ENCODE assay signal across 13 mouse cellular contexts in genomic region chr19:56253271-56253670, GRCm38 (mm10). TPM values are rescaled to one million over a fixed set of nuclear protein-coding genes. Genes with fewer than 3 reads are reported as not detected.
DNase-seq lines count a peak whose midpoint lies in the region; TF ChIP-seq lines count a peak whose summit lies in the region.
"Had no signal": no experiment of that assay in that cellular context is flagged by ENCODE, and none has a peak within 500 bp of the region (broad histone marks: within the 10 kb centered on the region; RNA-seq: fewer than 3 reads in every experiment).

No protein-coding gene starts in this region.

- WGBS in kidney, adult 2 months, result 61% methylated on average over 10 of the region's 10 CpGs
- 72% methylated on average over 10 of the region's 10 CpGs for WGBS in thymus, adult 2 months

- peak; percentile 36 for DNase-seq in kidney, adult 2 months
- DNase-seq in kidney, adult 9 months, result no peak
- DNase-seq in NIH3T3 (ENCODE audit: low read depth), result peak; percentile 72
- DNase-seq in lung, postnatal 14 days, result peak; percentile 23
- no peak for DNase-seq in thymus, adult 2 months
- DNase-seq in adrenal gland, postnatal 25 days, result no peak
- DNase-seq: cerebellum, adult 2 months; thymus, adult 18-20 months had no signal

- no peak overlapping the region; the same call in 1 of the 2 replicates for H3K27ac ChIP-seq in kidney, adult 2 months (ENCODE audit: insufficient read depth, low read depth, low read length)
- H3K27ac ChIP-seq in brown adipose tissue, adult 24 weeks (replicated peaks; ENCODE audit: low read depth, low read length), result peak overlapping the region; percentile 74
- H3K27ac ChIP-seq in thymus, adult 2 months (ENCODE audit: control insufficient read depth, insufficient read depth, low read length), result no peak overlapping the region
- H3K27ac ChIP-seq: liver, embryonic 14.5 days; midbrain, embryonic 10.5 days had no signal

- peak overlapping the region; percentile 12; the same call in 1 of the 2 replicates for H3K4me3 ChIP-seq in kidney, adult 2 months (ENCODE audit: insufficient read depth, low read depth, low read length)
- peak overlapping the region; percentile 57 for H3K4me3 ChIP-seq in brown adipose tissue, adult 24 weeks (ENCODE audit: insufficient read depth, low read depth, low read length)
- no peak overlapping the region for H3K4me3 ChIP-seq in thymus, adult 2 months (ENCODE audit: control insufficient read depth, insufficient read depth, low read length)
- H3K4me3 ChIP-seq: midbrain, embryonic 10.5 days had no signal

- H3K36me3 ChIP-seq in kidney, adult 2 months (ENCODE audit: control insufficient read depth, insufficient read depth, low read length), result no peaks in the 10 kb centered on the region
- H3K36me3 ChIP-seq in thymus, adult 2 months (ENCODE audit: control insufficient read depth, insufficient read depth, low read length), result no peaks in the 10 kb centered on the region
- H3K36me3 ChIP-seq: midbrain, embryonic 10.5 days had no signal

- no peak for TF ChIP-seq POLR2A in kidney, adult 2 months (IDR thresholded peaks at IDR 0.05; ENCODE audit: low read depth, low read length)
- TF ChIP-seq POLR2A in thymus, adult 2 months (IDR thresholded peaks at IDR 0.05; ENCODE audit: control insufficient read depth, extremely low read depth, insufficient read depth, low read length, poor library complexity), result no peak

- no peak for TF ChIP-seq CTCF in kidney, adult 2 months (conservative IDR thresholded peaks at IDR 0.05; ENCODE audit: insufficient read depth, insufficient read length, low read depth, low read length)
- no peak for TF ChIP-seq CTCF in thymus, adult 2 months (IDR thresholded peaks at IDR 0.05; ENCODE audit: borderline replicate concordance, control insufficient read depth, extremely low read depth, insufficient read depth, low read length, poor library complexity)

- no peaks in the 10 kb centered on the region for H3K4me1 ChIP-seq in kidney, adult 2 months (ENCODE audit: control insufficient read depth, insufficient read depth, low read length)
- no peaks in the 10 kb centered on the region for H3K4me1 ChIP-seq in brown adipose tissue, adult 24 weeks (ENCODE audit: control insufficient read depth, insufficient read depth, insufficient read length, low read length)
- no peaks in the 10 kb centered on the region for H3K4me1 ChIP-seq in thymus, adult 2 months (replicated peaks; ENCODE audit: control insufficient read depth, insufficient read depth, low read length)

- H3K27me3 ChIP-seq in kidney, adult 2 months (replicated peaks; ENCODE audit: control insufficient read depth, insufficient read depth, low read length), result no peaks in the 10 kb centered on the region
- no peaks in the 10 kb centered on the region for H3K27me3 ChIP-seq in thymus, adult 2 months (ENCODE audit: control insufficient read depth, insufficient read depth, low read length)

RNA-seq across cellular contexts. Expression of gene Habp2, which starts 33.7 kb away (rescaled TPM):
- 303 and 362 TPM in 2 replicates for polyA plus RNA-seq in kidney, adult 2 months (2012; rRNA removed)
- not detected in 2 replicates for polyA plus RNA-seq in brown adipose tissue, adult 24 weeks (2012; ENCODE audit: insufficient read depth, insufficient read length, missing spikeins)
- polyA plus RNA-seq in thymus, adult 2 months (2012; rRNA removed), result 0.15 and 0.55 TPM in 2 replicates
- 0.86 TPM in 1 of 2 replicates, not detected in the other for total RNA-seq in adrenal gland, postnatal 25 days (2021)
- total RNA-seq: layer of hippocampus, adult 18-20 months; left cerebral cortex, postnatal 14 days had no signal
- polyA plus RNA-seq: cerebellum, adult 2 months had no signal

Comparison
In these comparisons a context has a peak if more than half of its experiments do, and no peak if none do; other contexts are left out.
1. DNase-seq: peak in kidney, adult 2 months (single experiment), NIH3T3 (single experiment) and lung, postnatal 14 days (single experiment); none in kidney, adult 9 months (single experiment), thymus, adult 2 months (single experiment) and adrenal gland, postnatal 25 days (single experiment).
2. RNA of gene Habp2, which starts 33.7 kb away (polyA plus RNA-seq): 303 to 362 TPM in kidney, adult 2 months; not detected in brown adipose tissue, adult 24 weeks and 0.15 to 0.55 TPM in thymus, adult 2 months; every median in the first group is over 100 times any median in the second.